Mouse (Mus musculus) thymus, postnatal 36 days (tissue): ENCODE results near the gene Dlg1.

Experiments
- DNase-seq, 2 experiments: peaks; one replicate each; pipeline ENCODE4 v3.0.0; 2022; ENCODE audit warnings: mixed read lengths in 2 of 2

The Dlg1 gene

DNA sequence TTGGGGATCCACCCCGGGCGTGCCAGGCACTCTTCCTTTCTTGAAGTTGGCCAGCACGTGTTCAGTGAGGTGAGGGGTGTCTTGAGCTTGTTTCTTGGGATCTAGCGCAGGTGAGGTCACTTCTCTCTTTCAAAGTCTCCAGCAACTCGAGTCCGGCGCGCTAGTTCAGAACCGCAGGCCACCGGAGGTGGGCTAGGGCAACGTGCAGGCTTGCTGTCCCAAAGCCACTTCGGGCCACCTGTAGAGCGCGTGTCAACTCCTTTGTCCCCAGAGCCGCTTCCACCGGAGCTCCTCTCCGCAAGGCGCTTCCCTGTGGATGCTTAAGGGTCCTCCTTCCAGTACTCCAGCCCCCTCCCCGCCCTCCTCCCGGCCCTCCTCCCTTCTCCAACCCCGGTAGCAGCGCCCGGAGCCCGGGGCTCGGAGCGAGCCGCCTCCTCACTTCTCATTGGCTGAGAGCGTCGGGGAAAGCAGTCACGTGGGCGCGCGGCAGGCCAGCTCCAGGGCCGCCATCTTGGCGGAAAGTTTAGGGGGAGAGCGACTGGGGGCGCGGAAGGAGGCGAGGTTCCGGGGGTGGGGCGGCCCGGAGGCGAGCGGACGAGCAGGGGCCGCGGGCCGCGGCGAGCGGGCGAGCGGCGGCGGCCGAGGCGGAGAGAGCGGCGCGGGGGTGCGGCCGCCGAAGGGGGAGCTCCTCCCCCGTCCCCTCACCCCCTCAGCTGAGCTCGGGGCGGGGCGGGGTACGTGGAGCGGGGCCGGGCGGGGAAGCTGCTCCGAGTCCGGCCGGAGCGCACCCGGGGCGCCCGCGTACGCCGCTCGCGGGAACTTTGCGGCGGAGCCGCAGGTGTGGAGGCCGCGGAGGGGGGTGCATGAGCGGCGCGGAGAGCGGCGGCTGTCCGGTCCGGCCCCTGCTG lies at the start of gene Dlg1:
TSS of gene Dlg1 (plus strand) at position 65 of the 908 bp plus-strand sequence.
- peak; percentile 85 to 89 for DNase-seq

DNA sequence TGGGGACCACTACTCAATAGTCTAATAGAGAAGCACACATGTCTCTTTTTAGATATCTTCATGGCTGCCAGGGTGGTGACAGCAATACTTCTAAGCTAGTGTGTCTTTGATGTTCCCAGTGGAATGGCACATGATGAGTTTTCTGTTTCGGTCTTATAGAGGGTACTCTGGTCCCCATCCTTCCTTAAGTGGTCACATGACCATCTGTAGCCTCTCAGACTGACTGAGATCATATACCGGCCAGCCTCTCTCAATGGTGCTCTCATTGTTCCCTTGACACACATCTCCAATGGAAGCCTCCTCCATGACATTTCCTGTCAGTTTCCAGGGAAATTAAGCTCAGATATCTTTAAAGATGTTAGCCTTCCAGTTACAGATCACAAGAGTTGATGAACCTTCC lies 46.9 kb upstream of the Dlg1 start:
- no peak for DNase-seq

DNA sequence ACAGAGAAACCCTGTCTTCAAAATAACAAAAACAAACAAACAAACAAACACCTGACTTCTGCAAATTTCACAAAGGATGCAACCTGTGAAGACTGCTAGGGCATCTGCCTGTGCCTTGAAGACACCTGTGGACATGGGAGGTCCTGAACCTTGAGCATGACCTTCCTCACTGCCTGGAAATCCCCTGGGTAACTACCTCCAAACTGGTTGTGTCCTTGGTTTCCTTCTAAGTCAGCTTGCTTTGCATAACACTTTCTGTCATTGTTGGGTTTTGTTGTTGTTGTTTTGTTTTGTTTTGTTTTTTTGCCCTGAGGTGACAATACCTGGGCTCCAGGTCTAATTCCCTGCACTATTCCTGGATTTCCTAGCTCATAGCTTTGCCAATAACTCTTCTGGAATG lies 46.1 kb upstream of the Dlg1 start:
- DNase-seq, result no peak

- no peak for DNase-seq
These were observed 45.3 kb upstream of the Dlg1 start for GRCm38 (mm10) chr16:31617823-31618371.

DNA sequence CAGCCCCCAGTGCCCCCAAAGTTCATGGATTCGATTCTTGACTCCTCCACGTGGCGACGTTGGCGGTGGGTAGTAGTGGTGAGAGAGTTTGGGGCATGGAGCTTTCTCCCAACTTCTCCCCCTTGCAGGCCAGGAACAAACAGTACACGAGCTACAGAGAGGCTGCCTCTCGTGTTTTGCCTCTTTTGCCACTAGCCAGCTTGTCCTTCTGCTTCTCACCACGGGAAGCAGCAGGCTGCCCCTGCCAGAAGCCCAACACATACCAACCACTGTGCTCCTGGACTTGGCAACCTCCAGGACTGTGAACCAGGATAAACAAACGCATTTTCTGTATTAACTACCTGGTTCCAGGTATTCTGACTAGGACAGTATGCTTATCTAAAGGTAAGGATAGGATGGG lies 44.6 kb upstream of the Dlg1 start:
- DNase-seq, result no peak

DNA sequence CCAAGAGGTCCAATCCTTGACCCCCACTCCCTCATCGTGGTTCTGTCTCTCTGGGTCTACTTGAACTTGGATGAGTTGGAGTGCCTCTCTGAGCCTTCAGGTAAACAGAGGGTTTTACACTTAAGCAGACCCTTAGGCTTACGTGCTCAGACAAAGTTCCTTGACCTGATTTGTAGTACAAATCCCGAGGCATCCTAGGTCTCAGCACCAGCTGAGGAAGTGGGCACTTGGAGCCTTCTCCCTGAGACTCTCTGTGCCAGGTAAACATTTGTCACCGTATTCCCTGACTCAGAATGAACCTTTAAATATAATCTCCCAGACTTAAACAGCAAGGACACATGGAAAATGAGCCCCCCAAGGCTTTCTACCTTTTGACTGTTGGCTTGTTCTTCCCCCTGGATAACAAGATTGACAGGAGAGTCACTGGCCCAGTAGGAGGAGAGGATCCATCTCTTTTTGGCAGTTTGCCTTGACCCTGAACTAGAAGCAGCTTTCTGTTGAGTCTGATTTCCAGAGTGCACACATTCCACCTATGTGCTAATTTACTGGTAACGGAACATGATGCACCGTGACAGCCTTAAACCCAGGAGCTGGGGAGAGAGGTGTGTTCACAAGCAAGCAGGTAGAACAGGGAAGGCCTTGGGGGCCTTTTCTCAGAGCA lies 43.4 kb upstream of the Dlg1 start:
- DNase-seq, result no peak

DNA sequence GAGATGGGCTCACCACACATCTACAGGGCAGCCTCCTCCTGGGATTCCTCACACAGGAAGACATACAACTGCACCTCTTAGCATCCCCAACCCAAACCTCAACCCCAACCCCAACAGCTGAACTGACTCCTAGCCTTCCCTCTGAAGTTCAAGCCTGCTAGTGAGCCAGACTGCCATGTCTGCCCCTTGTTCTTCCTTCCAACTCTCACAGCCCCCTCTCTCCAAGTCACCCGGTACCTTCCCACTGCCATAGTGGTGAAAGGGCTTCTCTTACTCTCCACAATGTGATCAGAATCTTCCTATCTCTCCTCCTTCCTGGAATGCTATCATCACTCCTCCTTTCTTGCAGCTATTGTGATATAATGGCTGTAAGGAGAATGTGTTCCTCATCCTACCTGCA lies 40.9 kb upstream of the Dlg1 start:
- DNase-seq, result no peak

GRCm38 (mm10) chr16:31623136-31623535 lies 40.1 kb upstream of the Dlg1 start:
- no peak for DNase-seq

- no peak for DNase-seq
These were observed 38.5 kb upstream of the Dlg1 start for GRCm38 (mm10) chr16:31624749-31625148.

GRCm38 (mm10) chr16:31626331-31626730 lies 36.9 kb upstream of the Dlg1 start:
- no peak for DNase-seq

DNA sequence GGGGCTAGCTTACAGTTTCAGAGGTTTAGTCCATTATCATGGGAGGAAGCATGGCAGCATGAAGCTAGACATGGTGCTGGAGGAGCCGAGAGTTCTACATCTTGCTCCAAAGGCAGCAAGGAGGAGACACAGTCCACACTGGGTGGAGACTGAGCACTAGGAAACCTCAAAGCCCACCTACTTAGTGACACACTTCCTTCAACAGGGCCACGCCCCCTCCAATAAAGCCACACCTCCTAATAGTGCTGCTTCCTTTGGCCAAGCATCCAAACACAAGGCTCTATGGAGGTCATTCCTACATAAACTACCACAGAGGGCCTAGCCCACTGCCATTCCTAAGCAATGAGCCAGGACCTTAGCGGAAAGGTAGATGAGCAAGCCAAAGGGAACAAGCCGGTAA lies 32.9 kb upstream of the Dlg1 start:
- DNase-seq, result no peak

- no peak for DNase-seq
These were observed 32.2 kb upstream of the Dlg1 start for GRCm38 (mm10) chr16:31631046-31631445.

GRCm38 (mm10) chr16:31634371-31634770 lies 28.9 kb upstream of the Dlg1 start:
- DNase-seq, result no peak

DNA sequence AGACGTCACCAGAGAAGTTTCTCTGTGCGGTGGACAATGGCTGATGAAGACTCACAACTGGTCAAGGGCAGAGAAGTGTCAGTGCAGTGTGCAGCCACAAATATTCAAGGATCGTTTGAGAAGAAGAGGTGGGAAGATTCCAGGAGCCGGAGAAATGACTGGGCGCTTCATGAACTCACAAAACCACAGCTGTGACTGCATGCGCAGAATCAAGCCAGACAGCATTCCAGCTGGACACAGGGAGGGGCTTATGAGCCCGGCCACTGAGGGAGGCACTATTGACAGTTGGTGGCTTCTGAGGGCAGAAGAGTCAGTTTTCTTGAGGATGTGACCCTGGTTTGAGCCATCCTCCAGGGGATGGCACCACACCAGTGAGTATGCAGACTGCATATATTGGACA lies 24.9 kb upstream of the Dlg1 start:
- no peak for DNase-seq

- no peak for DNase-seq
These were observed 23.3 kb upstream of the Dlg1 start for GRCm38 (mm10) chr16:31639946-31640345.

GRCm38 (mm10) chr16:31641776-31642175 lies 21.5 kb upstream of the Dlg1 start:
- no peak for DNase-seq

- DNase-seq, result no peak
These were observed 16.0 kb upstream of the Dlg1 start for GRCm38 (mm10) chr16:31647221-31647620.

DNA sequence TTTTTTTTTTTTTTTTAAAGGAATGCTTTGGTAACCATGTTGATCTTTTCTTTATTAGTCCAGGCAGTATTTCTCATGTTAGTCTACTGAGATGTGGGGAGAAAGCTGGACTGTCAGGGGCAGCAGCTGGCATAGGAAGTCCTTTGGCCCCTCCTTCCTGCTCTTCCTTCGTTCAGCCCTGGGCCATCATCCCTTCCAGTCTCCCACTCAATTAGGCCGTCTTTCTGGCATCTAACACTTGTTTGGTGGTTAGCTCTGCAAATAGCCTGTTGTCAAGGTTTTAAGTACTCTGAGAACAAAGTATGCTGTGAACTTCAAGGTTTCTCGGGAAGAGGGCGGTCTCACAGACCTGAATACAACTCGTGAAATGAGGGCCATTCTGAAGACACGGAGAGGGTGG lies 12.5 kb upstream of the Dlg1 start:
- no peak for DNase-seq

DNA sequence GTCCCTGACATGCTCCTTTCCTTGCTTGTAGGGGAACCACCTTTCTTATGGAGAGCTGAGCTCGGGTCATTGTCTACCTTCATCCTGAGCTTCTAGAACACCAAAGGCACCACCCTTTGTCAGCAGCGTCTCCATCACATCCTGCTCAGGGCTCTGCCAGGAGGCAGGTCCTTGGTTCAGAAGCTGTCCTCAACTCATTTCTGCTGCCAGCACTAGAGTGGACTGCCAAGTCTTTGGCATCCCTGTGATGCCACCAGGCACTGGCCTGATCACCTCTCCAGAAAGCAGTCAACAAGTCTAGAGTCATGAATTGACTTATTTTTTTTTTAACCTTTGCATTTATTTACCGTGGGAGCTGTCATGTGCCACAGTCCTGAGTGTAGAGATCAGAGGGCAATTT lies 11.7 kb upstream of the Dlg1 start:
- no peak for DNase-seq

GRCm38 (mm10) chr16:31652115-31652843 lies 11.0 kb upstream of the Dlg1 start:
- no peak for DNase-seq

GRCm38 (mm10) chr16:31653616-31654015 lies 9.6 kb upstream of the Dlg1 start:
- no peak for DNase-seq

DNA sequence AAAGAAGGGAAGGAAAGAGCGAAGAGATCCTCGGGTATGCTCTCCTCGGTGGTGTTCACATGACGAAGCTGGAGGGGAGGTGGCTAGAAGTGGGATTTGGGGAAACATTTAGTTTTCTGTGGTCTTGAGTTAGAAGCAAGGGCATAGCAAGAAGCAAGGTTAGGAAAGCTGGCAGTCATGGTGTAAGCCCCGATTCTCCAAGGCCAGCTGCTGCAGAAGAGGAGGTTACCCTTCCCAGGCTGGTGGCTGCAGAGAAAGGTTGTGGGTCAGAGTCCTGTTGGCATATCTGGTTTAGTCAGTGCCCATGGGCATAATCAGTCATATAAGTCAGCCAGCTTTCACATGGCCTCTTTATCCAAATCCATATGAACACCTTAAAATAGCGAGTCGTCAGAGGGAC lies 9.2 kb upstream of the Dlg1 start:
- DNase-seq, result no peak

DNA sequence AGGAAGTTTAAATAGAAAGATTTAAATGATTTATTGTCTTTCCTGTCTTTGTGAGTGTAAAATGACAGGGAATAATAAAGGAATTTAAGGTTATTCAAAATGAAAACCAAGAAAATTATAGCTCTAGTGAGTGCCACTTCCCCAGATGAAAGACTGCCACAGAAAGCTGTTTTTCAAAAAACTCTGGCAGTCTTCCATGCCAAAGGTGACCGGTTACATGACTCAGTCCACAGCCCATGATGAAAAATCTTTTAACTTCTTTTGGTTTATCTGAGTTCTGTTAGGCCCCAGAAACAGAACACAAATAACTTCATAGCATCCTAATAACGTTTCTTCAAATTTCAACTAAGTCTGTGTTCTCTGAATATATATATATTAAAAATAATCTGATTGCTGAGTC lies 7.7 kb upstream of the Dlg1 start:
- no peak for DNase-seq
